In the genomic region with DNA sequence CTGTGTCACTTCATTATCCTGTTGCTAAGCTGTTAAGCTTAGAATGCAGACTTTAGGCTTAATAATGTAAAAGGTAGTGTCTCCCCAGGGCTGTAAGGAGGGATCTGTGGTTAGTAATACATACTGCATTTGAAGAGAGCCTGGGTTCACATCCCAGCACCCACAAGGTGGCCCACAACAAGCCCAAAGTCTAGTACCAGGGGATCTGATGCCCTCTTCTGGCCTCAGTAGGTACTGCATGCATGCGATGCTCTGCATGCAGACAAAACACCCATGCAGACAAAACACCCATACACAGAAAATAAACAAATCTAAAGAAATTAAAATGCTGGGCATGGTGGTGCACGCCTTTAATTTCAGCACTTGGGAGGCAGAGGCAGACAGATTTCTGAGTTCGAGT, we compare ENCODE assay signal across 9 mouse cellular contexts.
DNase-seq lines count a peak whose midpoint lies in the region; ATAC-seq and TF ChIP-seq lines count a peak whose summit lies in the region.
"Had no signal": no experiment of that assay in that cellular context is flagged by ENCODE, and none has a peak within 500 bp of the region (broad histone marks: within the 10 kb centered on the region; RNA-seq: fewer than 3 reads in every experiment).

No protein-coding gene starts in this region.

- ATAC-seq in lung, embryonic 14.5 days (ENCODE audit: insufficient read depth) = no peak

- no peak overlapping the region for H3K9ac ChIP-seq in lung, embryonic 14.5 days
- H3K9ac ChIP-seq: limb, embryonic 15.5 days had no signal

- H3K4me3 ChIP-seq in cerebellum, adult 2 months (replicated peaks; ENCODE audit: insufficient read depth, low read depth, low read length) = no peak overlapping the region
- no peak overlapping the region for H3K4me3 ChIP-seq in lung, embryonic 14.5 days (ENCODE audit: low read depth, low read length)
- H3K4me3 ChIP-seq in bone marrow macrophage, adult 2 months (ENCODE audit: insufficient read depth, low read length) = no peak overlapping the region
- H3K4me3 ChIP-seq: limb, embryonic 15.5 days had no signal

- H3K9me3 ChIP-seq in lung, embryonic 14.5 days (ENCODE audit: low read depth, low read length) = no peaks in the 10 kb centered on the region
- H3K9me3 ChIP-seq: limb, embryonic 15.5 days had no signal

- TF ChIP-seq POLR2A in cerebellum, adult 2 months (IDR thresholded peaks at IDR 0.05; ENCODE audit: borderline replicate concordance, insufficient read depth, low read length) = no peak
- TF ChIP-seq POLR2A in bone marrow macrophage, adult 2 months (IDR thresholded peaks at IDR 0.05; ENCODE audit: borderline replicate concordance, low read depth, low read length) = no peak

- WGBS in cerebellum, adult 2 months = 93% methylated on average over 3 of the region's 3 CpGs
- WGBS in lung, embryonic 14.5 days = 85% methylated on average over 3 of the region's 3 CpGs

- H3K4me2 ChIP-seq in lung, embryonic 14.5 days = no peak overlapping the region
- H3K4me2 ChIP-seq: limb, embryonic 15.5 days had no signal

- no peak for DNase-seq in cerebellum, adult 2 months
- no peak for DNase-seq in cerebellum, adult 8-10 months
- peak; percentile 38 for DNase-seq in lung, embryonic 14.5 days
- DNase-seq in lung, postnatal 10 days = no peak
- DNase-seq in testis, postnatal 10 days (ENCODE audit: low spot score) = peak; percentile 69
- no peak for DNase-seq in embryo, embryonic 9.5 days (ENCODE audit: extremely low spot score)
- no peak for DNase-seq in frontal cortex, adult 2 months (ENCODE audit: extremely low spot score in 1 of 2, low spot score in 1 of 2)

- H3K36me3 ChIP-seq in lung, embryonic 14.5 days (ENCODE audit: insufficient read depth) = no peaks in the 10 kb centered on the region
- H3K36me3 ChIP-seq: limb, embryonic 15.5 days had no signal

- no peak overlapping the region for H3K27ac ChIP-seq in cerebellum, adult 2 months (ENCODE audit: insufficient read depth, low read length)
- H3K27ac ChIP-seq in lung, embryonic 14.5 days (ENCODE audit: low read depth) = no peak overlapping the region
- no peak overlapping the region for H3K27ac ChIP-seq in bone marrow macrophage, adult 2 months (ENCODE audit: insufficient read depth, low read depth, low read length)
- H3K27ac ChIP-seq: limb, embryonic 15.5 days had no signal

- TF ChIP-seq CTCF in cerebellum, adult 2 months (IDR thresholded peaks at IDR 0.05; ENCODE audit: borderline replicate concordance, insufficient read depth, low read depth, low read length) = peak; percentile 31; the same call in 1 of the 2 replicates
- peak; percentile 71 for TF ChIP-seq CTCF in lung, embryonic 14.5 days (IDR thresholded peaks at IDR 0.05; ENCODE audit: low read depth)
- peak; percentile 79 for TF ChIP-seq CTCF in bone marrow macrophage, adult 2 months (IDR thresholded peaks at IDR 0.05; ENCODE audit: low read depth, low read length)

- H3K4me1 ChIP-seq in cerebellum, adult 2 months (ENCODE audit: control insufficient read depth, insufficient read depth, low read length) = no peaks in the 10 kb centered on the region; the same call in 1 of the 2 replicates
- peaks cover 24% of the 10 kb centered on the region for H3K4me1 ChIP-seq in lung, embryonic 14.5 days (ENCODE audit: insufficient read depth)
- peaks cover 12% of the 10 kb centered on the region for H3K4me1 ChIP-seq in bone marrow macrophage, adult 2 months (ENCODE audit: control insufficient read depth, insufficient read depth, low read length)

- no peaks in the 10 kb centered on the region for H3K27me3 ChIP-seq in cerebellum, adult 2 months (ENCODE audit: control insufficient read depth, insufficient read depth, low read length)
- no peaks in the 10 kb centered on the region for H3K27me3 ChIP-seq in lung, embryonic 14.5 days (ENCODE audit: insufficient read depth, low read length)
- H3K27me3 ChIP-seq: limb, embryonic 15.5 days had no signal

Comparison
In these comparisons a context has a peak if more than half of its experiments do, and no peak if none do; other contexts are left out.
1. DNase-seq: peak in lung, embryonic 14.5 days (single experiment) and testis, postnatal 10 days (single experiment); none in cerebellum, adult 2 months (0 of 2), cerebellum, adult 8-10 months (single experiment), lung, postnatal 10 days (single experiment), embryo, embryonic 9.5 days (single experiment) and frontal cortex, adult 2 months (0 of 2).
2. Peak in every context shown above with its lines, with median percentiles within 50 percentile points of each other: CTCF ChIP-seq.